Mouse (Mus musculus): ENCODE results near the gene Bap1.

- TF ChIP-seq MAX (IDR thresholded peaks at IDR 0.05; ENCODE audit: low read depth) = no peak
- TF ChIP-seq POLR2AphosphoS2 (IDR thresholded peaks at IDR 0.05; ENCODE audit: insufficient read length, low read depth) = peak; percentile 11
- no peak for TF ChIP-seq POLR2A (IDR thresholded peaks at IDR 0.05; ENCODE audit: insufficient read length, low read depth)
- no peak for TF ChIP-seq CEBPB (IDR thresholded peaks at IDR 0.05; ENCODE audit: insufficient read depth, poor library complexity, severe bottlenecking)
- no peak for TF ChIP-seq MYOD1 (IDR thresholded peaks at IDR 0.05; ENCODE audit: control insufficient read depth in 1 of 3, insufficient read length in 2 of 3, low read depth in 2 of 3)
- TF ChIP-seq REST (IDR thresholded peaks at IDR 0.05; ENCODE audit: insufficient read depth, insufficient read length) = no peak
- no peak for TF ChIP-seq SRF (IDR thresholded peaks at IDR 0.05; ENCODE audit: control insufficient read depth, insufficient read length, low read depth)
- no peak for TF ChIP-seq MYOG (IDR thresholded peaks at IDR 0.05; ENCODE audit: control insufficient read depth in 1 of 3, insufficient read depth in 1 of 3, insufficient read length in 2 of 3, low read depth in 2 of 3)
Measured at GRCm38 (mm10) chr14:31204844-31205243, 46.4 kb upstream of the Bap1 start.
